Comparison of ENCODE assay signal across 20 mouse cellular contexts in the genomic region with DNA sequence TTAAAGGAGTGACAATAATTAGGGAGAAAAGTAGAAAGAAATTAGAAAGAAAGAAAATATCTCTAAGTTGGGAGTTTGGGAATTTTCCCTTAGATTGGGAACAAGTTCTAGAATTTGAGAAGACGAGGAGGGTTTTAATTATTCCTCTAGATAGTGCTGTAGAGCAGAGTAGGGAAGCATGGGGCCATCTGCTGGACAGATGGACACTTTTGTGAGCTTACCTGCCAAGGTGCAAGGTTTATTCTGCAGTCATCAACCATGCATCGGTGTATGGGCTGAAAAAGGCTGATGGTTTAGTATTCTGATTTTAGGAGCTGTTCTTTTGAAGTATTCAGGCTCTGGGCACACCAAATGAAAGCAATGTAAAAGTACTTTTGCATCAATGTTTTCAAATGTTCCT.
DNase-seq lines count a peak whose midpoint lies in the region; ATAC-seq and TF ChIP-seq lines count a peak whose summit lies in the region.
"Had no signal": no experiment of that assay in that cellular context is flagged by ENCODE, and none has a peak within 500 bp of the region (broad histone marks: within the 10 kb centered on the region; RNA-seq: fewer than 3 reads in every experiment).

No protein-coding gene starts in this region.

- H3K4me1 ChIP-seq in forebrain, embryonic 11.5 days (replicated peaks; ENCODE audit: control insufficient read depth, insufficient read depth, low read length), result no peaks in the 10 kb centered on the region
- H3K4me1 ChIP-seq: midbrain, embryonic 13.5 days; neural tube, embryonic 12.5 days had no signal

- no peaks in the 10 kb centered on the region for H3K27me3 ChIP-seq in forebrain, embryonic 11.5 days (ENCODE audit: control insufficient read depth, insufficient read depth, low read length)
- H3K27me3 ChIP-seq: midbrain, embryonic 13.5 days; neural tube, embryonic 12.5 days had no signal

- H3K4me3 ChIP-seq in left cerebral cortex, adult 2 months, result no peak overlapping the region
- no peak overlapping the region for H3K4me3 ChIP-seq in forebrain, embryonic 11.5 days (ENCODE audit: low read depth, low read length)
- H3K4me3 ChIP-seq: gastrocnemius, adult 2 months; midbrain, embryonic 13.5 days; neural tube, embryonic 12.5 days had no signal

- intact Hi-C loops in left cerebral cortex, adult 2 months (cut with DNase I), result no loop called here

- H3K9me3 ChIP-seq in forebrain, embryonic 11.5 days (ENCODE audit: control insufficient read depth, low read length), result no peaks in the 10 kb centered on the region
- H3K9me3 ChIP-seq: midbrain, embryonic 13.5 days; neural tube, embryonic 12.5 days had no signal

- no peak overlapping the region for H3K27ac ChIP-seq in left cerebral cortex, adult 2 months
- no peak overlapping the region for H3K27ac ChIP-seq in forebrain, embryonic 11.5 days (ENCODE audit: low read depth, low read length)
- H3K27ac ChIP-seq: gastrocnemius, adult 2 months; midbrain, embryonic 13.5 days; neural tube, embryonic 12.5 days had no signal

- 68% methylated on average over 2 of the region's 2 CpGs for WGBS in forebrain, embryonic 11.5 days

- TF ChIP-seq CTCF in left cerebral cortex, adult 2 months (IDR thresholded peaks at IDR 0.05), result peak; percentile 33

- no peaks in the 10 kb centered on the region for H3K36me3 ChIP-seq in forebrain, embryonic 11.5 days (ENCODE audit: control insufficient read depth, insufficient read depth, low read length)
- H3K36me3 ChIP-seq: midbrain, embryonic 13.5 days; neural tube, embryonic 12.5 days had no signal

- DNase-seq in left cerebral cortex, adult 2 months (ENCODE audit: extremely low spot score in 1 of 2, low spot score in 2 of 2), result no peak
- DNase-seq in left cerebral cortex, adult 8-10 months (ENCODE audit: low spot score in 2 of 2), result no peak
- DNase-seq in cerebellum, adult 18-20 months, result peak; percentile 69 to 77
- peak; percentile 71 for DNase-seq in cerebellum, adult 9-11 months
- DNase-seq in heart, adult 8-10 months (ENCODE audit: low spot score), result no peak
- no peak for DNase-seq in forebrain, embryonic 11.5 days (ENCODE audit: low spot score)
- DNase-seq in thymus, postnatal 14 days, result no peak
- DNase-seq: adrenal gland, adult 2 months; gastrocnemius, adult 2 months; liver, postnatal 0 days; lung, postnatal 10 days; retina, postnatal 1 day; right cerebral cortex, postnatal 25 days had no signal

- H3K9ac ChIP-seq in forebrain, embryonic 11.5 days (ENCODE audit: low read length), result no peak overlapping the region
- H3K9ac ChIP-seq: liver, postnatal 0 days; midbrain, embryonic 13.5 days; neural tube, embryonic 12.5 days had no signal

- no peak for ATAC-seq in forebrain, embryonic 11.5 days (replicated peaks; ENCODE audit: low FRiP score)
- ATAC-seq: forebrain, embryonic 14.5 days; hindbrain, embryonic 16.5 days; intestine, embryonic 16.5 days; liver, postnatal 0 days; midbrain, embryonic 13.5 days had no signal

- H3K4me2 ChIP-seq in forebrain, embryonic 11.5 days (ENCODE audit: low read depth, low read length, severe bottlenecking), result no peak overlapping the region
- H3K4me2 ChIP-seq: heart, embryonic 11.5 days; liver, embryonic 11.5 days; midbrain, embryonic 13.5 days; neural tube, embryonic 12.5 days had no signal

Comparison
In these comparisons a context has a peak if more than half of its experiments do, and no peak if none do; other contexts are left out.
1. DNase-seq: peak in cerebellum, adult 18-20 months (2 of 2) and cerebellum, adult 9-11 months (single experiment); none in left cerebral cortex, adult 2 months (0 of 2), left cerebral cortex, adult 8-10 months (0 of 2), heart, adult 8-10 months (single experiment), forebrain, embryonic 11.5 days (single experiment) and thymus, postnatal 14 days (single experiment).